Mouse (Mus musculus): ENCODE measurements around the gene Eno3.

Eno3 gene

GRCm38 (mm10) chr11:70644564-70645103 is 12.4 kb upstream of the Eno3 start:
- DNase-seq (ENCODE audit: low spot score in 2 of 2), result no peak

- no peak for DNase-seq (ENCODE audit: low spot score in 2 of 2)
Observed at GRCm38 (mm10) chr11:70645461-70646258, 11.3 kb upstream of the Eno3 start.

- DNase-seq (ENCODE audit: low spot score in 2 of 2), result no peak
Observed at GRCm38 (mm10) chr11:70646259-70646555, 10.8 kb upstream of the Eno3 start.

- DNase-seq (ENCODE audit: low spot score in 2 of 2), result peak; percentile 95 to 97
Observed at GRCm38 (mm10) chr11:70646691-70647650, 10.0 kb upstream of the Eno3 start, which contains the start of the genes Rnf167 and Slc25a11. Gene Rnf167, plus strand, starts transcription at chr11:70647235. Gene Slc25a11, minus strand, starts transcription at chr11:70647479.

- no peak for DNase-seq (ENCODE audit: low spot score in 2 of 2)
Observed at GRCm38 (mm10) chr11:70647716-70648420, 9.1 kb upstream of the Eno3 start.

- DNase-seq (ENCODE audit: low spot score in 2 of 2), result no peak
Observed at GRCm38 (mm10) chr11:70648512-70648911, 8.5 kb upstream of the Eno3 start.

GRCm38 (mm10) chr11:70649185-70649734 is 7.7 kb upstream of the Eno3 start:
- DNase-seq (ENCODE audit: low spot score in 2 of 2), result no peak

- DNase-seq (ENCODE audit: low spot score in 2 of 2), result no peak
Observed at GRCm38 (mm10) chr11:70650322-70651175, 6.5 kb upstream of the Eno3 start.

- no peak for DNase-seq (ENCODE audit: low spot score in 2 of 2)
Observed at GRCm38 (mm10) chr11:70651391-70651790, 5.6 kb upstream of the Eno3 start.

- no peak for DNase-seq (ENCODE audit: low spot score in 2 of 2)
Observed at GRCm38 (mm10) chr11:70652029-70652883, 4.7 kb upstream of the Eno3 start.

GRCm38 (mm10) chr11:70652884-70653344 is 4.1 kb upstream of the Eno3 start:
- DNase-seq (ENCODE audit: low spot score in 2 of 2), result no peak

- DNase-seq (ENCODE audit: low spot score in 2 of 2), result no peak
Observed at GRCm38 (mm10) chr11:70653345-70654197, 3.4 kb upstream of the Eno3 start.

- peak; percentile 57 to 69 for DNase-seq (ENCODE audit: low spot score in 2 of 2)
Observed at GRCm38 (mm10) chr11:70654198-70654922, 2.6 kb upstream of the Eno3 start, which contains the start of gene Pfn1. Gene Pfn1, minus strand, starts transcription at chr11:70654644.

- peak; percentile 69 to 77 for DNase-seq (ENCODE audit: low spot score in 2 of 2)
Observed at GRCm38 (mm10) chr11:70654923-70655570, 2.0 kb upstream of the Eno3 start.

GRCm38 (mm10) chr11:70655571-70656455 is 1.2 kb upstream of the Eno3 start:
- DNase-seq (ENCODE audit: low spot score in 2 of 2), result no peak

- DNase-seq (ENCODE audit: low spot score in 2 of 2), result no peak
Observed at GRCm38 (mm10) chr11:70656456-70656927, 510 bp upstream of the Eno3 start.

All from frontal cortex, postnatal 36 days (tissue).